Mouse (Mus musculus): ENCODE data around the gene Cox8c. TPM values are rescaled to one million over a fixed set of nuclear protein-coding genes. Genes with fewer than 3 reads are reported as not detected.
A peak's percentile ranks its signal among the peaks of the same experiment; 100 is the strongest.

Gene Cox8c
- not detected in 2 replicates for polyA plus RNA-seq (2012; rRNA removed)

GRCm38 (mm10) chr12:102899091-102899490, at the start of gene Cox8c:
Gene Cox8c (plus strand): TSS chr12:102899316.
- Histone ChIP-seq H3K27me3 (replicated peaks; ENCODE audit: control insufficient read depth, insufficient read depth, low read length) (no peaks in the 10 kb centered on the region), H3K4me1 (ENCODE audit: control insufficient read depth, insufficient read depth, low read length) (no peaks in the 10 kb centered on the region), H3K27ac (ENCODE audit: insufficient read depth, low read depth, low read length) (no peak within 1 kb of the TSS), H3K36me3 (ENCODE audit: control insufficient read depth, insufficient read depth, low read length) (no peaks in the 10 kb centered on the region), H3K4me3 (ENCODE audit: insufficient read depth, low read depth, low read length) (no peak within 1 kb of the TSS)
- no peak for DNase-seq
- TF ChIP-seq CTCF (conservative IDR thresholded peaks at IDR 0.05; ENCODE audit: insufficient read depth, insufficient read length, low read depth, low read length) (no peak), POLR2A (IDR thresholded peaks at IDR 0.05; ENCODE audit: low read depth, low read length) (no peak)
- WGBS, result 93% methylated on average over 17 of the region's 17 CpGs

- TF ChIP-seq CTCF (conservative IDR thresholded peaks at IDR 0.05; ENCODE audit: insufficient read depth, insufficient read length, low read depth, low read length), result no peak
- no peaks in the 10 kb centered on the region for H3K27me3 ChIP-seq (replicated peaks; ENCODE audit: control insufficient read depth, insufficient read depth, low read length)
- H3K36me3 ChIP-seq (ENCODE audit: control insufficient read depth, insufficient read depth, low read length), result no peaks in the 10 kb centered on the region
- no peak overlapping the region for H3K27ac ChIP-seq (ENCODE audit: insufficient read depth, low read depth, low read length)
- DNase-seq, result no peak
- H3K4me3 ChIP-seq (ENCODE audit: insufficient read depth, low read depth, low read length), result no peak overlapping the region
- H3K4me1 ChIP-seq (ENCODE audit: control insufficient read depth, insufficient read depth, low read length), result peaks cover 9% of the 10 kb centered on the region
These were observed 38.3 kb upstream of the Cox8c start for GRCm38 (mm10) chr12:102860806-102861205.

- TF ChIP-seq POLR2A (IDR thresholded peaks at IDR 0.05; ENCODE audit: low read depth, low read length), result no peak
- TF ChIP-seq CTCF (conservative IDR thresholded peaks at IDR 0.05; ENCODE audit: insufficient read depth, insufficient read length, low read depth, low read length), result no peak
- Histone ChIP-seq H3K27me3 (replicated peaks; ENCODE audit: control insufficient read depth, insufficient read depth, low read length) (no peaks in the 10 kb centered on the region), H3K27ac (ENCODE audit: insufficient read depth, low read depth, low read length) (no peak overlapping the region), H3K4me1 (ENCODE audit: control insufficient read depth, insufficient read depth, low read length) (no peaks in the 10 kb centered on the region; the same call in 1 of the 2 replicates), H3K36me3 (ENCODE audit: control insufficient read depth, insufficient read depth, low read length) (no peaks in the 10 kb centered on the region), H3K4me3 (ENCODE audit: insufficient read depth, low read depth, low read length) (no peak overlapping the region)
- 52% methylated on average over 2 of the region's 2 CpGs for WGBS
- peak; percentile 10 for DNase-seq
These were observed 29.3 kb upstream of the Cox8c start for GRCm38 (mm10) chr12:102869802-102870201.

- H3K4me1 ChIP-seq (ENCODE audit: control insufficient read depth, insufficient read depth, low read length), result no peaks in the 10 kb centered on the region; the same call in 1 of the 2 replicates
- 76% methylated on average over 1 of the region's 1 CpGs for WGBS
- no peak overlapping the region for H3K27ac ChIP-seq (ENCODE audit: insufficient read depth, low read depth, low read length)
- TF ChIP-seq CTCF (conservative IDR thresholded peaks at IDR 0.05; ENCODE audit: insufficient read depth, insufficient read length, low read depth, low read length) (no peak), POLR2A (IDR thresholded peaks at IDR 0.05; ENCODE audit: low read depth, low read length) (no peak)
- H3K4me3 ChIP-seq (ENCODE audit: insufficient read depth, low read depth, low read length), result no peak overlapping the region
- DNase-seq, result no peak
- no peaks in the 10 kb centered on the region for H3K36me3 ChIP-seq (ENCODE audit: control insufficient read depth, insufficient read depth, low read length)
- H3K27me3 ChIP-seq (replicated peaks; ENCODE audit: control insufficient read depth, insufficient read depth, low read length), result no peaks in the 10 kb centered on the region
These were observed 28.6 kb upstream of the Cox8c start for GRCm38 (mm10) chr12:102870527-102870926.

GRCm38 (mm10) chr12:102877301-102878030, 21.6 kb upstream of the Cox8c start:
- WGBS, result 3% methylated on average over 65 of the region's 70 CpGs
- no peaks in the 10 kb centered on the region for H3K27me3 ChIP-seq (replicated peaks; ENCODE audit: control insufficient read depth, insufficient read depth, low read length)
- DNase-seq, result peak; percentile 50
- H3K4me1 ChIP-seq (ENCODE audit: control insufficient read depth, insufficient read depth, low read length), result peaks cover 3% of the 10 kb centered on the region; the same call in 1 of the 2 replicates
- no peaks in the 10 kb centered on the region for H3K36me3 ChIP-seq (ENCODE audit: control insufficient read depth, insufficient read depth, low read length)
- peak overlapping the region; percentile 67 for H3K4me3 ChIP-seq (ENCODE audit: insufficient read depth, low read depth, low read length)
- TF ChIP-seq CTCF (conservative IDR thresholded peaks at IDR 0.05; ENCODE audit: insufficient read depth, insufficient read length, low read depth, low read length), result 0 out of 2 replicates have a peak, but pooled peaks have one; percentile 6
- no peak for TF ChIP-seq POLR2A (IDR thresholded peaks at IDR 0.05; ENCODE audit: low read depth, low read length)
- peak overlapping the region; percentile 88 for H3K27ac ChIP-seq (ENCODE audit: insufficient read depth, low read depth, low read length)

- peak; percentile 26 for TF ChIP-seq POLR2A (IDR thresholded peaks at IDR 0.05; ENCODE audit: low read depth, low read length)
- TF ChIP-seq CTCF (conservative IDR thresholded peaks at IDR 0.05; ENCODE audit: insufficient read depth, insufficient read length, low read depth, low read length), result no peak
- WGBS, result 2% methylated on average over 92 of the region's 95 CpGs
- peak within 1 kb of the TSS; percentile 79 for H3K4me3 ChIP-seq (ENCODE audit: insufficient read depth, low read depth, low read length)
- H3K36me3 ChIP-seq (ENCODE audit: control insufficient read depth, insufficient read depth, low read length), result no peaks in the 10 kb centered on the region
- peak within 1 kb of the TSS; percentile 88 for H3K27ac ChIP-seq (ENCODE audit: insufficient read depth, low read depth, low read length)
- H3K4me1 ChIP-seq (ENCODE audit: control insufficient read depth, insufficient read depth, low read length), result peaks cover 3% of the 10 kb centered on the region; the same call in 1 of the 2 replicates
- H3K27me3 ChIP-seq (replicated peaks; ENCODE audit: control insufficient read depth, insufficient read depth, low read length), result no peaks in the 10 kb centered on the region
- peak; percentile 98 for DNase-seq
These were observed 20.9 kb upstream of the Cox8c start, which contains the start of gene Btbd7 for GRCm38 (mm10) chr12:102878031-102878823. Gene Btbd7 (minus strand): TSS chr12:102878471.

GRCm38 (mm10) chr12:102878901-102879300, 20.2 kb upstream of the Cox8c start:
- Histone ChIP-seq H3K4me1 (ENCODE audit: control insufficient read depth, insufficient read depth, low read length) (peaks cover 3% of the 10 kb centered on the region; the same call in 1 of the 2 replicates), H3K27ac (ENCODE audit: insufficient read depth, low read depth, low read length) (peak overlapping the region; percentile 62; the same call in 1 of the 2 replicates), H3K27me3 (replicated peaks; ENCODE audit: control insufficient read depth, insufficient read depth, low read length) (no peaks in the 10 kb centered on the region), H3K36me3 (ENCODE audit: control insufficient read depth, insufficient read depth, low read length) (no peaks in the 10 kb centered on the region), H3K4me3 (ENCODE audit: insufficient read depth, low read depth, low read length) (peak overlapping the region; percentile 79; the same call in 1 of the 2 replicates)
- no peak for DNase-seq
- 18% methylated on average over 7 of the region's 7 CpGs for WGBS
- no peak for TF ChIP-seq POLR2A (IDR thresholded peaks at IDR 0.05; ENCODE audit: low read depth, low read length)
- TF ChIP-seq CTCF (conservative IDR thresholded peaks at IDR 0.05; ENCODE audit: insufficient read depth, insufficient read length, low read depth, low read length), result no peak

Measured in kidney, adult 2 months (tissue).